Mouse (Mus musculus): ENCODE data around the gene Il27ra.

The Il27ra gene

DNA sequence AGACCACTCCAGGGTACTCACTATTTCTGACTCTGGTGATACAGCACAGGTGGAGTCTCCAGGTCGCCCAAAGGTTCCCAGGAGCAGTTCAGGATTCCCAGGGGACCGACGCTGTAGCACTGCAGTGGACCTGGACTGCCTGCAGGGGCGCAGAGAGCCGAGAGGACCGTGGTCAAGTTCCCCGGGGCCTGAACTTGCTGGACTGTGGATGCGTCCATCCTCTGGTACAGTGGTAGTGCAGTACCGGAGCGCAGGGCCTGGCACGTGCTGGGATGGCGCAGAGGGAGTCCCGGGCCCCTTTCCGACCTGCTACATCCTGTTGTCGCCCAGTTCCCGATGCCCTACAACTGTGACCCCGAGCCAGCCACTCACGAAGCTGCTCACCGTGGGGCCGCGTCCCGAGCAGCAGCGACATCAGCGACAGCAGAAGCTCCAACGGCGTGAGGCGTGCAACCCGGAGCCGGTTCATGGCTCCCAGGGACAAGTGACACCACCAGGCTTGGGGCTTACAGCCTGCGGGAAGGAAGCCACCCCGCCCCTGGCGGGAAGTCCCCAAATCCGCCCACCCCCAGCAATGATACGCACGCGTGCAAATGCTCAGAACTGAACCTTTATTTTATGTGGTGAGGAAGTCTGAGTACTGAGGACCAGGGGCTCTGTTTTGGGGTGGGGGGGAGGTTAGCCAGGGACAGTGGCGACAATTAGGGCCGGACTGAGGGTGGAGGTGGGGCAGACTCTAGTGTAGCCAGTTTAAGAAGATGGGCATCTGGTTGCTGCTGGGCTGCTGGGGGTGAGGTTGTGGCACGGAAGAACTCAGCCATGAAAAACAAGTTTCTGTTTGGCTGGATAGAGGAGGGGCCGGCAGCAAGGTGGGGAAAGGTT lies at the start of gene Il27ra:
Gene Il27ra, minus strand, starts transcription at position 524 of the 882 bp plus-strand sequence.
- peak; percentile 47 for DNase-seq (ENCODE audit: low read depth)

DNA sequence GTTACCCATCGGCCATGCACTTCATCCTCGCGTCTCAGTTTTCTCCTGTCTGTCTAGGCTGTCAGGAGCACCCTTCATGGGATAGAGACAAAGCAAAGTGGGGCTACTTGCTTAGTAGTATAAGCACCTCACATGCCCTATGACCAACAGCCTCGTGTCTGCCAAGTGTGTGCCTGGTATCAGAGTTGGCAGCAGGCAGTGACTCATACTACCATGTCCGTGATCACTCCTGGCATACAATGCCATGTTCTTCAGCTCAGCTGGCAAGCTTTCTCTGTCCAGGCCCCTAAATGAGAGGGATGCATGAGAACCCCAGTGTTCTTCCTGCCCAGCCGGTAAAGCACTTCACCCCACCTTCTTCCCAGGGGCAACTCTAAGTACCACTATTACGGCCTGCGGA lies 48.2 kb upstream of the Il27ra start:
- no peak for DNase-seq (ENCODE audit: low read depth)

DNA sequence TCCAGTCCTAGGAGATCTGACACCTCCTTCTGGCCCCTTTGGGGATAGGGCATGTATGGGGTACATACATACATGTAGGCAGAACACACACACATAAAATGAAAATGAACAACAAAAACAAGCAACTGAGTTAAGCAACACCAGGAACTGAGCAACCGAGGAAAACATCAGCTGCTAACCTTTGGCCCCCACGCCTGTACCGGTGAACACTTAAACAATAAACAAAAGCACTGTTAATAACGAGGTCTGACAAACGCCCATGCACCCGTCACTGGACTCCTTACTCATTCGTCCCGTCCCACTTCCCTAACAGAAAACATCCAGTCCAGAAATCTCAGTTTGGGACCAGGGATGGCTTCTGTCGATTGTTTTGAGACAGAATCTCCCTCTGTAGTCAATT lies 46.9 kb upstream of the Il27ra start:
- DNase-seq (ENCODE audit: low read depth): no peak

DNA sequence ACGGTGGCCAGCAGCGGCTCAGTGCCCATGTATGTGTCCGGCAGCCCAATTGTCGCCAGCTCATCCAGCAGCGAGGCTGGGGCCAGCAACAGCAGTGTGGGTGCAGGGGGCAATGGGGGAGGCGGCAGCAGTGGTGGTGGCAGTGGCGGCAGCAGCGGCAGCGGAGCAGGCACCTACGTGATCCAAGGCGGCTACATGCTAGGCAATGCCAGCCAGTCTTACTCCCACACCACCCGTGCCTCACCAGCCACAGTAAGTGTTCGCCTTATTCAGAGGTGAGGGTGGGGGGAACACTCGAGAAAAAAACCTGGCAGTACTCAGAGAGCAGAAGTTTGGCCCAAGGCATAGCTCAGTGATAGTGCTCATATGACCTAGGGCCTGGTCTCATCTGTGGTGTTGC lies 45.4 kb upstream of the Il27ra start:
- DNase-seq (ENCODE audit: low read depth): no peak

DNA sequence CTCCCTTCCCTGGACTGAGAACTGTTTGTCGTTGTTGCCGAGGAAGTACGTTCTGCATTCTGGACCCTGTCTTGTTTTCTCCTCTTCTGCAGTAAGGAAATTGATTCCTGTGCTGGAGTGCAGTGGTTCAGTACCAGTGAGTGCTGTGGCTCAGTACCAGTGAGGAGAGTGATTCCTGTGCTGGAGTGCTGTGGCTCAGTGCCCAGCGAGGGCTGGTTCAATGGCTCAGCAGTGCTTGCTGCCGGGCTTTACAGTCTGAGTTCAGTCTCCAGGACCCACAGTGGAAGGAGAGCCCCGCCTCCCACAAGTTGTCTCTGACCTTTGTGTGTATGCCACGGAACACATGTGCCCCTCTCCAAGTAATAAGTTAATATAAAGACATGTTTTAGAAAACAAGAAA lies 44.8 kb upstream of the Il27ra start:
- no peak for DNase-seq (ENCODE audit: low read depth)

DNA sequence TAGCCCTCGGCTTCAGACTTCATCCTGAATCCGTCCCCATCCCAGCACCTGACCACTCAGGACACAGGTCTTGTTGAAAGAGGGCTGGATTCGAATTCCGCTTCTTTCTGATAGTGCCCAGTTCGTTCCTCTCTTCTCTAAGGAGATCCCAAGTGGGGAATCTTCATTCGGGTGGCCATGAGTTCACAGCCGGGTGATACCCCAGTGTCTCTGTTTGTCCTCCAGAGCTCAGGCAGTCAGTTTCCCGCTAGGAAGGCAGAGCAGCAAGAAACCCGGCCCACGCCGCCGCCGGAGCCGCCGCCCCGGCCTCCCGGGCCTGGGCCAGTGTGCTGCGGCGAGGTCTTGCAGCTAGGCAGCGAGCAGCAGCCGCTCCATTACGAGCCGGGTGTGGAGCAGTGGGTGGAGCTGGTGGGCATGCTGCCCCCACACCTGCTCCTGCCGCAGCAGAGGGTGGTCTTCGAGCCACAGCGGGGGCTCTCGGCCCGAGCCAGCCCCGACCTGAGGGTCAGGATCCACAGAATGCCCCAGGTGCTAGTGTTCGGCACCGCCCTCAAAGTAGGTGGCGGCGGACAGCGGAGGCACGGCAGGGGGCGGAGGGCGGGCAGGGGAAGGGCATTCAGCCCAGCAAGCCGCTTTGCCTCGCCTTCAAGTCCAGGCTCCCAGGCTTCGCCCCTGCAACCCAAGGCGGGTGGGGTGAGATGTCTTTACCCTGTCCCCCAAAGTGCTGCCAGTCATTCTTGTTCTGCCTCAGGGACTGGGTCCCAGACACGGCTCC lies 42.1 kb upstream of the Il27ra start:
- no peak for DNase-seq (ENCODE audit: low read depth)

DNA sequence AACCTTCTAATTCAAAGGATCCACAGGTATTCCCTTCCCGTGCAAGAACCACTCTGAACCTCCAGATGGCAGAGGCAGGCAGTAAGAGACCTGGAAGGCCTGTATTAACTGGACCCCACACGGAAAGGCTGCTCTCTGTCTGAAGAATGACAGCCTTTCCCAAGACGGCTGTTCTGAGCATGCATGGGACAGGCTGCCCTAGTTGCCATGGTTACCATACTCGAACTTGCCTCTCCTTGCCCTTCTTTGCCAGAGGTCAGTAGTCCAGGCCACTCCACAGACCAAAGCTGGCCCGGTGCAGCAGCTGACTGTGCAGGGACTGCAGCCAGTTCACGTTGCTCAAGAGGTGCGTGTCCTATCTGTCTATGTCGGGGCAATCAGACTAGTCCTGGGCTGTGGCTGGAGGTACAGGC lies 41.4 kb upstream of the Il27ra start:
- DNase-seq (ENCODE audit: low read depth): peak; percentile 24

DNA sequence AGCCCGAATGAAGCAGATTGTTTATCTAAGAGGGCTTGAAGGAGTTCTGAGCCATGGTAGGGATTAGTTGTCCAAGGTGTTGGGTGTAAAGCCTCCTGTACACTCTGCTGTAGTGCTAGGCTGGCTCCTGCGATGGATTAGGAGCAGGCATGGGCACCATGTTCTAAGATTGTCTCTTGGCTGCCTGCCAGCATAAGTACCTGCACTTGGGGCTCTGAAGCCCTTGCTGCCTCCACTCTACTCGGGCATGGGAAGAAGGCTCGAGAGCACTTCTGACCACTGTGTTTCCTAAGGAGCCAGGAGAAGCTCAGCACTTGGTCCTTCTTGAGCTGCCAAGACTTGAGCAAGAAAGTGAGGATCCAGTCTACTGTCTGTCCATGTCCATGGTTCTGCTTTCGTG lies 36.8 kb upstream of the Il27ra start:
- no peak for DNase-seq (ENCODE audit: low read depth)

DNA sequence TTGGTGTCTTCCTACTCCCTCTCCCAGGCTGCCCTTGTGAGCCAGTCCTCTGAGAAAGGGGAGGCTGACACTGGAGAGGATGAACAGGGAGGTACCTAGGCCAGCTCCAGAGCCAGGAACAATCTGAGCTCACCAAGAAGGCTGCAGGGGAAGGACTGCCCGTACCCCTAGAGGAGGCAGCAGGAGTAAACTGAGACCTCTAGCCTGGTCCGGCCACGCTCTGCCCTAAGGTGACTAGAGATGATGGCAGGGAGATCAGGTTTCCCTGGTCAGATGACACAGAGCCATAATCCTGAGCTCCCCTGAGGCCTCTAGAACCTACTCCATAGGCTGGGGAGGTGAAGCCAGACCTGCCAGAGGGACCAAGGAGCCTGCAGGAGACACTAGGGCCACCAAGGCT lies 34.5 kb upstream of the Il27ra start:
- DNase-seq (ENCODE audit: low read depth): no peak

DNA sequence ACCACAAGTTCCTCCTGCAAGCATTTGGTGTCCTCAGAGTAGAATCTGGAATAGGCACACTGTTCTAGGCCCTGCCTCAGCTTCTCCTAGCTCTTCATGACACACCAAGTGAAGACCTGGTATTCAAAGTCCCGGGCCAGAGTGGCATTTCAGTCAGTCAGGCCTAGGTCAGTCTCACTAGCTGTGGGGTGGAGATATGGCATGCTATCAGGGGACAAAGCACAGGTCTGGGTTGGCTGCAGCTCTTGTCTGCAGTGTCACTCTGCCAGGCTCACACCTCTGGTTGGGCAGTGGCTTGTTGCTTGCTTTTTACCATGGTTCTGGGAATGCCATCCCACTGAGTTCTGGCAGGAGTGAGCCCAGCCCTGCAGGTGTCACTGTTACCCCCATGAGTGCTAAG lies 34.0 kb upstream of the Il27ra start:
- no peak for DNase-seq (ENCODE audit: low read depth)

DNA sequence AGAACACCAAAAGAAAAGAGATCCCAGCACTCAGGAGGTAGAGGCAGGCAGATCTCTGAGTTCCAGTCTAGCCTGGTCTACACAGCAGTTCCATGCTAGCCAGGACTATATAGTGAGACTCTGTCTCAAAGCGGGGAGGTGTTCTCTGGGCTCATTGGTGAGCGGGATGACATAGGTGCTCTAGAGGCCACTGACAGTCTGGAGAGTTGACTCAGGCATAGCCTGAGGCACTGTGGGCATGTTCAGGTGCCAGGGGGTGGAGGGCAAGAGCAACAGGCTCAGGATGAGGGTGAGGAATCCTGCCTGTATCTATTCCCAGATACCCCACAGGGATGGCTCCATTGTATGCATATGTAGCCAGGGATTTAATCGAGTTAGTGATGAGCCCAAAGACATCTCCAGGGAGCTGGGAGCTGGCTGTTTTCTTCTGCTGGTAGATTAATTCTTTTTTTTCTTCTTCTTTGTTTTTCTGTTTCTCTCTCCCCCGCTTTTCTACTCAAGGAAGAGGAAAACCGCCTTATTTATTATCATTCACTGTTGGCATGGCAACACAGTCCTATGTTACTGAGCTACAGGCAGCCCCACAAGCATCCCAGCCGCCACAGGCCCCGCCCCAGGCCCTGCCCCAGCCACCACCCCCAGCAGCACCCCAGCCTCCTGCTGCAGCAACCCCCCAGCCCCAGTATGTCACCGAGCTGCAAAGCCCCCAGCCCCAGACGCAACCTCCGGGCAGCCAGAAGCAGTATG lies 31.0 kb upstream of the Il27ra start:
- no peak for DNase-seq (ENCODE audit: low read depth)

DNA sequence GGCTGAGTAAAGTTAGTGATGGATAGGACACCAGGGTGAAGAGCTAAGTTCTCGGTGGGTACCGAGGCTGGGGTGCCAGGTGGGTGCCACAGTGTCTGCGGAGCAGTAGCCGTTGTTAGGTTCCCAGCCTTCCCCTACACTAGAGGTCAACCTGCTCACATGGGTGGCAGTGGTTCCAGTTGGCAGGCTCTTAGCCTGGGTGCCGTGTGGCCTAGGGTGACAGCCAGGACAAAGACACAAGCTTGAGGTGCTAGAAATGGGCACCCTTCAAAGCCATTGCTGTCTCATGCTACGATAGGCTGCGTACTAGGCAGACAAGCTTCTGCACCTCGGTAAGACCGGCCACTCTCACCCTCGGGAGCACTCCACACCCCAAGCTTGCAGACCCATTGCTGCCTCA lies 29.9 kb upstream of the Il27ra start:
- DNase-seq (ENCODE audit: low read depth): no peak

DNA sequence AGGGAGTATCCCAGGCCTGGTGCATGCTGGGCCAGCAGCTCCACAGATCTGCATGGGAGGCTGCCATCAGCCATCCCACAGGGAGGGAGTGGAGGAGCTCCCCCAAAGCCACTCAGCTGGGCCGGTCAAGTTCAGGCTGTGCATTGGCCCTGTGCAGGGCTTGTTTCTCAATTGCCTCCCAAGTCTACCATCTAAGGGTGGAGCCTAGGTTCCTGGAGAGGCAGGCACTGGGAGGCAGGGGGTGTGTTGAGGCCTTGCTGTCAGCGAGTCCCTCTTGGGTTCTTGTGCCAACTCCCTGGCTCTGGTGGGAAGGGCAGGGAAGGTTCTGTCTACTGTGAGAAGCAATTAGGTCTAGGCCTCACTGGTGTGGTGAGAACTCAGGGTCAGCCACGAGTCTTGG lies 29.5 kb upstream of the Il27ra start:
- peak; percentile 53 for DNase-seq (ENCODE audit: low read depth)

DNA sequence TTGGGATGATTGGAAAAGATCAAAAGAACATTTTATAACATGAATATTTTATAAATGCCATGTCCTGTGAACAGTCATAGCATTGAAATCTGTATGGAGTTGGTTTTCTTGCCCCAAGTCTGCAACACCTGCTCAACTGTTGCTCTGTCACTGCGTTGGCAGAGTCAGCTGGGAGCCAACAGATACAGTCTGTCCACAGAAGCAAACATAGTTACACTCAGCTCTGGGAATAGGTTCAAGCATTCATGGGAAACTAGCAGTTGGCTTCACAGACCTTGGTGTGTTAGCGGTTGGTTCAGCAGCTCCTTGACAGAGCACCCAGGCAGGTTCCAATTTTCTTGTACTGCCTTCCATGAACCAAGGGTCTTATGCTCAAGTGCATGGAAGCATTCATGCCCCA lies 28.3 kb upstream of the Il27ra start:
- no peak for DNase-seq (ENCODE audit: low read depth)

DNA sequence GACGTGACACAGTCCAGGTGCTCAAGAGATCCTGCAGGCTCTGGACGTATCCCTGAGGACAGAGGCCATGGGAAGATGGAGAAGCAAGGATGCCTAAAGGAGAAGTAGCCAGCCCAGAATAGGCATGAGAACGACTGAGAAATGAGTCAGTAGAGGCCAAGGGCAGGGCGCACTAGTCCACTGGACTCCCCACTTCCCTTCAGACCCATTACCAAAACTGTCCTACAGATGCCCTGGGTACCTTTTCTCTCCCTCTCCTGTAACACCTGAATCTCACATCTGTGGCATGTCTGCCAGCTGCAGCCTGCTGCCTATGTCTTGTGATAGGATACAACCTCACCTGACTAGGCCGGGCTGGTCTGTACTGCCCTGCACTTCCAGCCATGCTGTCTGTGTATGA lies 27.9 kb upstream of the Il27ra start:
- DNase-seq (ENCODE audit: low read depth): no peak

DNA sequence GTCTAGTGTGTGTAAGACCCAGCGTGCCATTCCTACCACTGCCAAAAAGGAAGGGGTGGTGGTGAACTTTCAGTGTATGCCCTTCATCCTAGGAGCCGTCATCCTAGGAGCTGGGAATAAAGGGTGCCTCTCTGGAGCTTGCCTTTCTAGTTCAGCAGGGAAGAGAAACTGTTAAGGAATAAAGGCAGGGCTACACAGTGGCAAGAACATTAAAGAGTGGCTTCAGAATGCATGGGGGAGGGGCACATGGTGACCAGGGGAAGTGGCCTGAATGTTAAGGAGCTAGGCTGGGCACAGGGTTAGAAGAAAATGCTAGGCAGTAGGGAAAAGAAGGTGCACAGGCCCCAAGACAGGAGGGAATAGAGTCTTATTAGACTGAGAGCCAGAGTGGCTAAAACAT lies 27.4 kb upstream of the Il27ra start:
- DNase-seq (ENCODE audit: low read depth): no peak

DNA sequence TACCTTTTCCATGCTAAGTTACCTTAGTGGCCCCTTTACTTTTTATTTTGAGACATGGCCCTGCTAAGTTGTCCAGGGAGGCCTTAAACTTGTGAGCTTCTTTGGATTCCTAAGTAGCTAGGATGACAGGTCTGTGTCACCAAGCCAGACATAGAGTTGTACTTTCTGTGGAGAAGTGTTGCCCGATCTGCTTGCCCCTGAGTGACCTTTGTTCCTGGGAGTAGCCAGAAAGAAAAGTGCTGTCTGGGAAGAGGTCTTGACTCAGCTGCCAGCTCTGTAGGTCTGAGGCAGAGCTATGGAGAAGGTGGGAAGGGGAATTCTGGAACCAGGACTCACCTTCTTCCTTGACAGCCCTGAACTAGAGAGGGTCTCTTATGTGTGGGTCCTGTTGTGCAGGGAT lies 26.8 kb upstream of the Il27ra start:
- DNase-seq (ENCODE audit: low read depth): no peak

DNA sequence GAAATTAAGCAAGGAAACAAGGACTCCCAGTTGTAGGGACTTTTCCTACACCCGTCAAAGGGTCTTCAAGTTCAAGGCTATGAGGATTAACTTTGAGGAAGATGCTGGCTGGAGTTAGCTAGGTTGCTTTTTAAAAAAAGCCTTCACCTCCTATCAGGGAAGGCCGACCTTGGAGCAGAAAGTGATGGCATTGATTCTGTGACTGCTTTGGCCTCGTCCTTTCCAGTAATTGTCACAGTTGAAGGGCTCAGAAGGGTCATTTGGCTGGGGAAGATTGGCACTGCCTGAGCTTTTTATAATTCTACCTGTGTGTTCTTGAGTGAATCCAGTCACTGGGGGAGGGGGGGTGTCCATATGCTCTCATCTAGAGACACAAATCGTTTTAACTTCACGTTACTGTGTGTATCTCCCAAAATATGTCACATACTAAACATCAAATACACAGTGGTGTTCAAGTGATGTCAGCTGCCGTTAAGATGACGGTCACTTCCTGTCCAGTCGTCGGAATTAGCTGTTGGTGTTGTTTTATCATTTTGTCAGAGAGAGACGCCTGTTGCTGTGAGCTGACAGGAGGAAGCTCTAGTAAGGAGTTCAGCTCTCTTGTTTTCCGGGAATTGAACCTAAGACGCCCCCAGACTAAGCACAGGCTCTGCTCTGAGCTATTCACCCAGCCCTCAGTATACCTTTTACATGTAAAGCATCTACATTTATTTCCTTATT lies 26.1 kb upstream of the Il27ra start:
- DNase-seq (ENCODE audit: low read depth): no peak

DNA sequence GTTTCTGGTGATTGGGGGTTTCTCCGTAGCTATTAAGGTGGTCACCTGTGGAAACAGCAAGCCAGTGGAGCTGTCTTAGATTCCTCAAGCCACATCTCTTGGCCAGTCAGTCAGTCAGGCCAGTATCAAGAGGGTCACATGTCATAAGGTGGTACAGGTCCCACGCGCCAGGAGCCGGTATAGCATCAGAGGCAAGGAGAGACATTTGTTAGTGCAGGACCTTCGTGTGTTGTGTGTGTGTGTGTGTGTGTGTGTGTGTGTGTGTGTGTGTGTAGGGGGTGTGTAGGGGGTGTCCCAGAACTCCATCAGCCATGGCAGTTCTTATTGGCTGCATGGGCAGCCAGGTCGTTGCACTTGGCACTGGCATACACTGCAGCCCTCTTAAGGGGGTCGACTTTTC lies 25.5 kb upstream of the Il27ra start:
- no peak for DNase-seq (ENCODE audit: low read depth)

DNA sequence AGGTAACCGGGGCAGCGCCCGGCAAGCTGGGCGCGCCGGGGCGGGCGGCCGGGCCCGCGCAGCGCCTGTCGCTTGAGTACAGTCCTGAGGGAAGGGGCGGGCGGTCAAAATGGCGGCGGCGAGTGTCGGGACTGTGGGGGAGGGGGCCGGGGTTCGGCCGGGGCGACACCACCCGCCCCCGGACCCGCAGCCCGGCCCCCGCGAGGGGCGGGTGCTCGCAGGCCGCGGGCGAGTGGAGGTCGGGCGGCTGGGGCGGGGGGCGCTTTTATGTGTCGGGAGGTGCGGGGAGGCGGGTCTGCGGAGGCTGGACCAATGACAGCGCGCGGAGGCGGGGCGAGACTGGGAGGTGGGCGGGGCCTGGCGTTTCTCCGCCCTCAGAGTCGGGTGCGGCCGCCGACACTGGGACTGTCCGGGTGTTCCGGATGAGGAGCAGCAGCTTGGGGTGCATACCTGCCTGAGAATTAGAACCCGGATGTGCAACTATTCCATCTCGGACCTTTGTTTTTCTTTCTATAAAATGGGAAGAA lies 24.7 kb upstream of the Il27ra start:
- peak; percentile 96 for DNase-seq (ENCODE audit: low read depth)

DNA sequence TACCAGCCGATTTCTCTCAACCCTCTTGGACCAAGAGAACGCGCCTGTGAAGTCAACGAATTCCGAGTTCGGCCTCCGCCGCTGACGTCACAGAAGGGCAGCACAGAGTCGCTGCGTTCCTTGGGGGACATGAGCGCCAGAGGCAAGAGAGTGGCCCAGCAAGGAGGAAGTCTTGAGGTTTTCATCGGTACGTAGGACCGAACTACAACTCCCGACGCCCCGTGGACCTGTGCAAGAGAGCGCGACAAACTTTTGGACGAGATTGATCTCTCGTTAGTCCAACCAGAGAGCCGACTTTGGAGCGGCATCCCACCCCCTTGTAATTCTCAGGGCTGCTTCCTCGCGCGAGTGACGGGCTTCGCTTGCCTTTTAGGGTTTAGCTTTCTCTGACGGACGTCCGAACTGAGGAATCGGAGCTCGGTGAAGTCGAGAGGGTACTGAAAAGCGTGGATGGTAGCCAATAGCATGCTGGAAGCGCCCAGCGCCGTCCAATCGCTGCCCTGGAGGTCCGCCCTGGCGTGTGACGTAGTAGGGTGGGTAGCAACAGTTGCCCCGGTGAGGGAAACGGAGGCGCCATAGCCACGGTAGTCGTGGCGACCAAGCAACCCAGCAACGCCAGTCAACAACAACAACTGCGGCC lies 24.0 kb upstream of the Il27ra start, which contains the start of gene Rfx1:
Gene Rfx1, plus strand, starts transcription at position 544 of the 640 bp plus-strand sequence.
- DNase-seq (ENCODE audit: low read depth): peak; percentile 99
